Mouse (Mus musculus): ENCODE measurements around the gene Ifna7.

The Ifna7 gene

GRCm38 (mm10) chr4:88841438-88841911, 25.4 kb downstream of the Ifna7 start, which contains the start of gene Ifna4:
Ifna4 (plus strand) TSS chr4:88841861.
- no peak for DNase-seq

GRCm38 (mm10) chr4:88845334-88845733, 29.3 kb downstream of the Ifna7 start:
- no peak for DNase-seq

GRCm38 (mm10) chr4:88849698-88850097, 33.7 kb downstream of the Ifna7 start, which contains the start of gene Ifna1:
Ifna1 (plus strand) TSS chr4:88850087.
- no peak for DNase-seq

GRCm38 (mm10) chr4:88851026-88851763, 35.2 kb downstream of the Ifna7 start:
- no peak for DNase-seq

- DNase-seq: no peak
Observed at GRCm38 (mm10) chr4:88859214-88859613, 43.2 kb downstream of the Ifna7 start.

GRCm38 (mm10) chr4:88863309-88863708, 47.3 kb downstream of the Ifna7 start:
- DNase-seq: no peak

GRCm38 (mm10) chr4:88864599-88864998, 48.6 kb downstream of the Ifna7 start:
- DNase-seq: peak in 1 of 2 experiments; percentile 9

GRCm38 (mm10) chr4:88865011-88865569, 49.1 kb downstream of the Ifna7 start:
- DNase-seq: no peak

All from lung, postnatal 4 days (tissue).